Mouse (Mus musculus): Measurements from ENCODE around the gene Snx29.

Gene Snx29

DNA sequence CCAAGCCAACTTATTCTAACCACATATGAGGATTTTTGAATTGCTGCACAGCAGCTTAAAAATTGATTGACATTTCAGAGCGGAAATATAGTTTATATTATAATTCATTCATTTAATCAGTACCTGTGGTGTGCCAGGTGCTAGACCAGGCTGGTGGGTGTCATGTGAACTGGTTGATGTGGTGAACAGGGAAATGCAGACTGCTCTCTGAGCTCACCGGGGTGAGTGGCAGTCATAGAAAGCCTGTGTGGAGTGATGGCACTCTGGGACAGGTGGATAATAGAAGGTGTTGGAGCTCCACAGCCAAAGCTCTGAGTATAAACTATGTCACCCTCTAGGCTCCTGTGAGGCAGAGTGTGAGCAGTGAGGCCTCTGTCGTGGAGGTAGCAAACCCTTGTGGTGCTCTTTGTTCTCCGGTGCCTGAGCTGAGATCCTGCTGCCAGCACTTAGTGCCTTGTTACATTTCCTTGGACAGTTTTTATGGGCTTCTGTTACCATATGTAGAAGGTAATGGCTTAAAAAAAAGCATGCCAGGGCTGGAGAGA lies 324.1 kb downstream of the Snx29 start:
- no peak for DNase-seq

DNA sequence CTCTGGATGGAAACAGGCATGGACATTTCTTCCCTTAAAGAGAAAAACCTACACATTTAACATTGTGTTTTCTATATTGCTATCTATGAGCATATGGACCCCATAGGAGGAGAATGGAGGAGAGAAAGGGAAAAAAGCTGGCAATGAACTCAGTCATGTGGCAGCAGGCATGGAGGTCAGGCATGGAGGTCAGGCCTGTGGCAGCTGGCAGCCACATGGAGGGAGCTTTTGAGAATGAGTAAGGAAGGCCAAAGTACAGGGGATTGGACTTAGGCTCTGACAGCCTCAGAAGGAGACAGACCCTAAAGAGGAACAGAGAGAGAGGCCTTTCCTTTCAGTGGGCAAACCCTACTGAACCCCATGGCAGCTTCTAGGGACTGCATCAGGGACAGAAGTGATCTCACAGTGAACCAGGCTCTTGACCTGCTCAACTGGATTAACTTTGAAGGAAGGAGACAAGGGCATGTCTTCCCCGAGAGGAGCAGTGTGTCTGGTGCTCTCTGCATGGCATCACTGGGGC lies 325.5 kb downstream of the Snx29 start:
- DNase-seq, result no peak

DNA sequence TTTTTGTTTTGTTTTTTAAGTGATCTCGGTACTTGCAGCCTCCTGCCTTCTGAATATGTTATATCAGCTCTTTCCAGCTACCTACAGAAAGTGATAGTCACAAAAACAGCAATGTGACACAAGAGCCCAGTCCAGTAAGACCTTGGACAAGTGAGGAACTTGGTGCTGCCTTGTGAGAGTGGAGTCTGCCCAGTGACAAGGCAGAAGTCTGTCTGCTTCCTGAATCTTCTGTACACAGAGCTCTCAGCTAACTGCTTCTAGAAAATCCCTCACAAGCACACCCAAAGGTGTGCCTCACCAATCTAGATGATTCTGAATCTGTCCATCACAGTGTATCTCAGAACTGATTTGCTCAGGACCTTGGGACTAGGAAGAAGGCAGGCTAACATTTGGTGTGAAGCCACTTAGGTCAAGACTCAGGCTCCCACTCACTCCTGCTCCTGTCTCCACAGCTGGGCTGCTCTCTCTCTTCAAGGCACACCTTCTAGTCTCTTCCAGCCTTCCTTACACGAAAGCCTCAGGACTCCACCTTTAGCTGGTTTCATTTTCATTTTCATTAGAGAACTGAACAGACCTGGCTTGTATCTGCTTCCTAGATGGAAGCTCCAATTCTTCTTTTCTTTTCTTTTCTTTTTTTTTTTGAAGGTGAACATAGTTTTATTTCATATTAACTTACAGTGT lies 330.1 kb downstream of the Snx29 start:
- no peak for DNase-seq

DNA sequence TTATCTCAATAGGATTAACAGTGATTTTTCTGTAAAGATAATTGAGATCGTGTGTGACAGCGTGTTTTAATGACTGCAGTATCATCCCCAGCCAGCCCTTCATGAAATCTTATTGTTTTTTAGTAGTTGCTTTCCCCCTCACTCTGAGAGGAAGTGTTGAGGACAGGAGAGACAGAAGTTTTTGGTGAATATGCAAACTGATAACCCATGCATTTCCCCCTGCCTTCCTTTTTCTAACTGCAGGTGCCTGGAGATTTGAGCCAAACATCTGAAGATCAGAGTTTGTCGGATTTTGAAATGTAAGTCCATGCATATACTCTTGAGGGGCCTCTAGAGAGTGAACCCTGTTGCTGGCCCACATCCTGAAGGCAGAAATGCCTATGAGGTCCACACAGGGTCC lies 333.2 kb downstream of the Snx29 start:
- DNase-seq, result no peak

DNA sequence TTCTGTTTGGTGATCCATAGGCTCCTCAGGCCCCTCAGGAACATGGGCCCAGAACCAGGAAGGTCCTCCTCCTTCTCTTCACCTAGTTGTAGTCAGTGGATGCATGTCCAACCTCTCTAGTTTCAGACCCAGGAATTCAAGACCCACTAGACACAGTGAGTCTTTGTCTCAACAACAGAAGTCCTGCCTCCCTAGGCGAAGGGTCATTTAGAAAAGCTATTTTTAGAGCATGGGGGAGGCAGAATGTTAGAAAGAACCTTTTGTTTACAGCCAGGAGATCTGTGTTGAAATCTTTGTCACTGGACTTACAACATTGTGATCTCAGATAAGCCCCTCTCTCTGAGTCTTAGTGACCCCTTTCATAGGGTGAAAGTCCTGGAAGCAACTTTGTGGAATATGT lies 334.4 kb downstream of the Snx29 start:
- no peak for DNase-seq

DNA sequence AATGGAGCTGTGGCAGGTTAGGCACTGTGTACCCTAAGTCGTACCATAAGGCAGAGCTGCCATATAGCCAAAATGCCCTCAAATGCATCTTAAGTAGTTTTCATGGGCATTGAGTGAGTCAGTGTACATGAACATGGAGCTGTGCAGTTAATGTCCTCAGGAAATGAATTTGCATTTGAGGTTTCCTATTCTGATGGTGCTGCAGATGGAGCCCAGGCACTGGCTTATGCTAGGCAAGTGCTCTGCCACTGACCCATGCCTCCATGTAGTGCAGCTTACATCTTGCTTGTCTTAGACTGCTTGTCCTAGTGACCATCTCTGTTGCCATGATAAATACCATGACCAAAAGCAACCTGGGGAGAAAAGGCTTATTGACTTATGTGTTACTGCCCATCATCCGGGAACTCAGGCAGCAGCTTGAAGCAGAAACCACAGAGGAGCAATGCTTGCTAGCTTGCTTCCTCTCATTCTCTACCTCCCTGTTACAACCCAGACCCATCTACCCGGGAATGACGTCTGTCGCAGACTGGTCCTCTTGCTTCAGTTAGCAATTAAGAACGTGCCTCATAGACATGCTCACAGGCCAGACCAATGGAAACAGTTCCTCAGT lies 336.5 kb downstream of the Snx29 start:
- DNase-seq, result no peak

DNA sequence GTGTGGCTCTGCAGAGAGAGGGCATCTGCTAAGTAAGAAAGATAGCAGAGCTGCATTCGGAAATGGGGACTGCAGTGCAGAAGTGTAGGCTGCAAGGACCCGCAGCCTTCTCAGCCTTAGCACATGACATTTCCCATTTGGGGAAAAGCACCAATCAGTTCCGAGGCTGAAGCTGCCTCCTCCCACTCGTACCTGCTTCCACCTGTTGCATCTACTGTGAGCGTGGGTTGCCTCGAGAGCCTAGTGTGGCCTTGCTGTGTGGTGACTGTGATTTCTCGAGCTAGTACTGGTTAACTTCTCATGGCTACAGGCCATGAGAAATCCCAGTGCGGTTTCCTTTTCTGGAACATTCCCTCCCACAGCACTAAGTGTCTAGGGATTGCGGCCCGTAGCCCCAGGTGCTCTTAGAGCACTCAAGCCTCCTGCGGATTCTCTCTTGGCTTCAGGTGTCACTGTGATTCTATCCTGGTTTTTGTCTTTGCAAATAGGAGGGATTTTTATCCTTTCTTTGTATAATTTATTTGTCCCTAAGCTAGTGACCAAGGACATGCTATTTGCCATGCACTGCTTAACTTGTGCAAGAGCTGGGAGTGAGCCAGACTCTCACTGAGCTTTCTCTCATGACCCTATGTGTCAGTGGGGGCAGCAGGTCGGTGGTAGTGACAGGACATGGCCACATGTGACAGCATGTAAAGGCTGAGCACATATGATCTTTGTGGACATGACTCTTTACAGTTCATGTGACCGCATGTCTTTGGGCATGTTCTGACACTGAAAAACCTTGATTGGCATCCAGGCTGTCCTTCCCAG lies 342.4 kb downstream of the Snx29 start:
- no peak for DNase-seq

DNA sequence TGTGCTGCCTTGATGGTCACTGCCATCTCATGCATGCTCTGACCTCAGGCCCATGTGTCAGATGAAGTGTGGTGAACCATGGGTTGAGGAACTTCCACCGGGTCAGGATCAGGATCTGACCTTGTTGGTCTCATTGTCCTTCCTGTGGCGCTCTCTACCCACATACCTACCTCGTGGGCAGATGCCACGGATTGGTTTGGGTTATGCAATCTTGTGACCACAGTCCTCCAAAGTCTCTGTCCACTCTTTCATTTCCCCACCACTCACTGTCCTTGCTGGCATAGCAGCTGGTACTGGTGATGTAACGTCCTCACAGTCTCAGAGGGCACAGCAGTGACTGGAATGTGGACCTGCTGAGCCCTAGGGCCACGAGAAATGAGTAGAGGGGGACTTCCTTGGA lies 343.2 kb downstream of the Snx29 start:
- no peak for DNase-seq

DNA sequence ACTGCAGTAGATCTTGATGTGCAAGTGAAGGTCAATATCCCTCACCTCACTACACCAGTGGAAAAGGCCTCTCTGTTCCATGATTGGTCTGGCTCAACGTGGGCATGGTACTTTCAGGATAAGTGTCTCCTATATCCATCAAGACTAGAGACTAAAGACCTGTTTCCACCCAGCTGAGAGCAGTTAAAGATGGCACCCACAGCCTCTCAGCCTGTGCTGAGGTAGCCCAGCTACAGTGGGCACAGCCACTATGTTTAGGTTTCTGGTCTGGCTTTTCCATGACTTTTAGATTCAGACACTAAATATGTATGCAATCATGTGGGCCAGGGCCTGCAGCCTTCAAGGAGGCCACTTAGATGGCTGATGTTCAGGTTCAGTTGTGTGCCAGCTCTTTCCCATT lies 345.7 kb downstream of the Snx29 start:
- DNase-seq, result no peak

DNA sequence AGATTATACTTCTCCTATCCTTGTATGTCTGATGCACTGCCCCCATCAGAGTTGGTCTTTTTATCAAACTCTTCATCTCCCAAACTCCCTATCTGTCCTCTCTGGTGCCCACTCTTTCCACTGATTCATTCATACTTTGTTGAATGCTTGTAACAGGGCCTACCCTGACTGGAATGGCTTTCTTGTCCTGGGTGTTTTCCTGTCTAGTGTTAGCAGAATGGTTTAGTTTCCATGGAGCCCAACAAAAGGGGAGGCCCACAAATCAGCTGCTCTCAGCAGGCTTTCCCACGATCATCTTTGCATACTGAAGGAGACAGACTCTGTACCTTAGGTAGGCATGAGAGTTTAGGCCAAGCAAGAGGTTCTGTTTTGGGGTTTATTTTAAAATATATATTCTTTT lies 346.2 kb downstream of the Snx29 start:
- no peak for DNase-seq

DNA sequence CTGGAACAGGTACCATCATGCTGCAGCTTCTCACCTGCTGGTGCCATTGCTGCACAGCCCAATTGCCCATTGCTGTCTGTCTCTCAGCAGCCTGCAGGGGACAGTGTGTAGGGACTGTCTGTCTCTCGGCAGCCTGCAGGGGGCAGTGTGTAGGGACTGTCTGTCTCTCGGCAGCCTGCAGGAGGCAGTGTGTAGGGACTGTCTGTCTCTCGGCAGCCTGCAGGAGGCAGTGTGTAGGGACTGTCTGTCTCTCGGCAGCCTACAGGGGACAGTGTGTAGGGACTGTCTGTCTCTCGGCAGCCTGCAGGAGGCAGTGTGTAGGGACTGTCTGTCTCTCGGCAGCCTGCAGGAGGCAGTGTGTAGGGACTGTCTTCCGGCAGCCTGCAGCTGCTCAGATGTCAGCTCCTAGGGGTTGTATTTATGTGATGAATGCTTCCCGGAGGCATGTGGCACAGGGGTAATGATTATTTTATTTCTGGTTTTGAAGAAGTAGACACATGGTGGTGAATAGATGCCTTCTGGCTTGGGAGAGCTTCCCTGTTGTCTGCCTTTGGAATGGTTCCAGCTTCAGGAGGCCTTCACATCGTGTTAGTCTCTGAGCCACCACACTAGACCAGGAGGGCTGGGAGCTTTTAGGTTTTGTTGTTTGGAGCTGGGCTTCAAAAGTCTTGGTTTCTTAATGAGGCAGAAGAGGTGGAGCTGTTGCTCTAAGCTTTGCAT lies 347.7 kb downstream of the Snx29 start:
- peak; percentile 17 for DNase-seq

DNA sequence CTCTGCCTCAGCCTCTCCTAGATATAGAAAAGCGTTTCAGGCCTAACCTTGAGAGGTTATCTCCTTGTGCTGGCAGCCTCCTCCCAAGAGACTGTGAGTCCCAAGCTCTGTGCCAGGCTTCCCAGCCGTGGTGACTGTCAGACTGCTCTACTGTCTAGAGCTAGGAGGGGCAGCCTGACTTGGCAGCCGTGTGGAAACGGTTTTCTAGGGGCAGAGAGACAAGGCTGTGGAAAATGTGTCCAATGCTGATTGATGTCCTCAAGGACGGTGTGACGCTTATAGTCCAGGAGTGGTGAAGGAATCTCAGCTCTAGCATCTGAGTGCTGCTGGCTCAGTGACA lies 348.2 kb downstream of the Snx29 start:
- DNase-seq, result no peak

DNA sequence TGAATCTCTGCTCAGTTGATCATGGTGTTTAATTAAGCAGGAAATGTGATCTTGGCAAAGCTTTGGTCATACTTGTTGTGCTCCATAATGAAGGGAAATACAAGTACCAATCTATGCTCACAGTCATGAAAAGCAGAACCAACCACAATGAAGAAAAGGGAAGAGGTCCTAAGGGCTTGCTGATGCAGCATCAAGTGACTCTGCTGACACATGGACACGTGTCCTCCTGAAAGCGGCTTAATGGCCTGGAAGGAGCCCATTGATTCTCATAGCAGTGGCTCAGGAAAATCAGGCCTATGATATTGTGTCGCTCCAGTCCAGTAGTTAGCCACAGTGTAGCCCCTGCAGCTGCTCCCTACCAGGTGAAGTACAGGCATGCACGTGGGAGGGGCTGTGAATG lies 353.3 kb downstream of the Snx29 start:
- no peak for DNase-seq

DNA sequence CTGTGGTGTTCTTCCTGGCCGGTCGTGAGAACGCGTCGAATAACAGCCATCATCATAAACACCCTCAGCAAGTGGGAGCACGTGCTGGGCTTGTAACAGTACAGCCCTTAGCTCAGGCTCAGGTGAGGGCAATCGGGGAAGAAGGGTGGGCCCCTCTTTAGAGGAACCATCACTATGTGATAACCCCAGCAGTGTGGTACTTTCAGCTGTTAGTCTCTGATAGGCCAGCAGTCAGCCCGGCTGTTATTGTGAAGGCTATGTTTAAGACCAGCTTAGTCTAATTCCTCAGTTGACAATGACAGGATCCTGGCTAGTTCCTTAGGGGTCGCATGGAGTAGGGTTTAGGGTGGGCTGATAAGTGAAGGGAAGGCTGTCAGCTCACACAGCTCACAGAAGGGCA lies 362.6 kb downstream of the Snx29 start:
- DNase-seq, result no peak

DNA sequence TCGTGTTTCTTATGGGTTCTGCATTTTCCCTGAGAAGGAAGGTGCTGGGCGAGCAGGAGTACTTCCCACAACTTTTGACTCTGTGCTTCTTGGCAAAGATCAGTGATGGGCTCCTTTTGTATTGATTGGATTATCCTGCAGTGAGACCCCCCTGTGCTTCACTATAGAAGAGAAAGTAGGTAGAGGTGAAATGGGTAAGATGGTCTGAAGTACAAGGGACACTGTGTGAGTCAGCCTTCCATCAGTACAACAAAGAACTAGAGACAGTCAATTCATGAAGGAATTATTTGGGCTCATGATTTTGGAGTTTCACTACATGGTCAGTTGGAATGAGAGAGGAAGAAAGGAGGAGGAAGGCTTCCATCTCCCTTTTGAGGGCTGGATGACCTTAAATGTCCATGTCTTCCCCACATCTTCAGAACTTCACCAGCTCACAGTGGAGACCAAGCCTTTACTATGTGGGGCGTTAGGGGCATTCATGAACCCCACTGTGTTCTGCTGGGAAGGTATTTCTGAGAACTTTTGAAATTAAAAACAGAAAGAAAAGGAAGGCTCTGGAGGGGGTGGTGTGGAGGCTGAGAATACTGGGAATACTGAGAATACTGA lies 363.1 kb downstream of the Snx29 start:
- no peak for DNase-seq

DNA sequence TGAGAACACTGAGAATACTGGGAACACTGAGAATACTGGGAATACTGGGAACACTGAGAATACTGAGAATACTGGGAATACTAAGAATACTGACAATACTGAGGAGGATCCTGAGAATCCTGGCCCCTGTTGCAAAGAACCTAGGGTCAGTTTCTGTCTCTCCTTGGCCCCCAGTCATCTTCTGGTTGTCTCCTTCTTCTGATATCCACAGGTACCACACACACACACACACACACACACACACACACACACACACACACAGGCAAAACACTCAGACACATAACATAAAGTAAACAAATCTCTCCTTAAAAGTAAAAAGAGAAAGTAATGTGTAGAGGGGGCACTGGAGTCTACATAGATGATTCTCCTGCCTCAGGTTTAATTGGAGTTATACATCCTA lies 365.1 kb downstream of the Snx29 start:
- DNase-seq, result no peak

DNA sequence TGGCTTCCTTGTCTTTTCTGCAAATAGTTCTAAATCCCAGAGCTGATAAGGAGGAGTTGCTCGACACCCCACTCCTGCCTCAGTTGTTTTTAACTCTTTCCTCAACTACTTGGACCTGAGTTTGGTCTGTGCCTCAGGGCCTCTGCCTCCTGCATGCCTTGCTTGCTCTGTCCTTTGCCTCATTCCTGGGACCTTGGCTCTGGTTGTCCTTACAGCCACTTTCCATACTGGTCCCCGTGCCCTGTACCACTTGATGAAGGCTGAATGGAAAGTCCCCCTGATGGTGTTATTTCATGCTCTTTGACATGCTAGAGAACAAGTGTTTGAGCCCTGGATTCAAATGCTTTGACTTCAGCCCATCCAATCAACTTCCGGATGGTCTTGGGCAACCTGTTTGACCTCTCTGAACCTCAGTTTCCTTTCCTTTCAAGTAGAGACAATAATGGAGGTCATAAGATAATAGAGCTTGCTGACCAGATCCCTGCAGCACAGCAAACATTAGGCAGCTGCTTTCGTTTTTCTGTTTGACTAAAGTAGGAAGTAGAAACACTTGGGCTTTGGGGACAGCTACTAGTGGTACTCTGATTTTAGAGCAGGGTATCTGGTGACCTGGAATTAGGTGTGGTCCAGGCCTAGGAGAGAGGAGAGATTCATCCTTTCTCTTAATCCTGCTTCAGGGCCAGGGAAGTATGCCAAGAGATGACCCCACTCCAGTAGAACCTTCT lies 365.7 kb downstream of the Snx29 start:
- DNase-seq, result no peak

DNA sequence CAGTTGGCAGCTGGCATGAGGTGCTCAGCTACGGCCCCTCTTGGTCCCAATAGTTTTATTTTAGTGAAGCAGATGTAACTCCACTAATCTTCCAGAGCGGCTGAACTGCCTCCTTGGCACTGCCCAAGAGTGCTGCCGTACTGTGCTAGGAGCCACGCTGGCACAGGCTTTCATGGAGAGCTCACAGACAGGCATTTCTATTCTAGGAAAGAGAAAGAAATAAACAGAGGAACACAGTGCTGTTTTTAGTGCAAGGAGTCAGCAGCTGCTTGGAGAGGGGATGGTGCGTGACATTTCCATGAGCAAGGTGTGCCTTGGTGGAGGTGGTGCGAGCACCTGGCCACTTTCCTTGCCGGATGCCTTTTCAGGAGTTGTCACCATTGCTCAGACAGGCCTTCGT lies 367.4 kb downstream of the Snx29 start:
- no peak for DNase-seq

DNA sequence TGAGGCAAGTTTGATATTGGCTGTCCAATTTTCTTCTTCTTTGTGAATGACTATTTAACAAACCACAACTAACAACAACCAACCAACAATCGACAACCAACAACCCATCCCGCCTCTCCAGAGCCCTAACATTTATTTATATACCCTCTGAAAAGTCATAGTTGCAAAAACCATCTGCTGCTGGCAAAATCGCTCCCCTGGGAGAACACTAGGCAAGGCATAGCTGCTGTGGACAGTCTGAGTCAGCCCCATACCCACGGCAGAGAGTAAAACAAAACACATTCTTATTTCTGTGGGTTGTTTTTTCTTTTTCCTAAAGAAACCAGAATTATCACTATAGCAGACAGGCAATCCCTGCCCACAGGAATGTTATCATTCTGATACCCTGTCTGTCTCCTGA lies 368.0 kb downstream of the Snx29 start:
- no peak for DNase-seq

DNA sequence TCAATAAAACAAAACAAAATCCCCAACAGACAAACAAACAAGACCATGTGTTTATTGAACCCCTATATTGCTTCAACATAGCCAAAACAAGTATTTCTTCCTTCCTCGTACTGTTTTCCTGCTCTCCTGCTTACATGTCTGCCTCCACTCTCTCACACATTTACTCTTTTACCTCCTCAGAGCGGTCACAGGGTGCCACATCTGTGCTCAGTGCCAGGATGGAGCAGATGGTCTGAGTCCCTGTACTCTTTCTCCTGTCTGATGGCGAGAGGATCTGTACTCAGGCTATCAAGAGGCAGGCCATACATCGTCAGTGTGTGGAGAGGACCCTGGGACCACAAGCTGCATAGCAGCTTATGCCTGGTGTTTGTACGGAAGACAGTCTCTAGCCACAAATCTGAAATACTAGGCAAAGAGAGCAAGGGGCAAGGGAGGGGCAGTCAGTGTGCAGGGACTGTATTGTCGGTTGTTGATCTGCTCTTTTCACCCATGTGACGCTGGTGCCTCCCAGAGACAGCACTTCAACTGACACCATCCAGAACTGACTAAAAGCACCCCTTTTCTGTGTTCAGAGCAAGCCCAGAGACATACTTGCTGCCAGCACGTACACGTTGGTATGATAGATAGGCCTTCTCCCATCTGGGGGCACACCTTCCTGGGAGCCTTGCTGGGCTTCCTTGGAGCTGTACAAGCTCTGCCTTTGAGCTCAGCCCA lies 368.9 kb downstream of the Snx29 start:
- no peak for DNase-seq

DNA sequence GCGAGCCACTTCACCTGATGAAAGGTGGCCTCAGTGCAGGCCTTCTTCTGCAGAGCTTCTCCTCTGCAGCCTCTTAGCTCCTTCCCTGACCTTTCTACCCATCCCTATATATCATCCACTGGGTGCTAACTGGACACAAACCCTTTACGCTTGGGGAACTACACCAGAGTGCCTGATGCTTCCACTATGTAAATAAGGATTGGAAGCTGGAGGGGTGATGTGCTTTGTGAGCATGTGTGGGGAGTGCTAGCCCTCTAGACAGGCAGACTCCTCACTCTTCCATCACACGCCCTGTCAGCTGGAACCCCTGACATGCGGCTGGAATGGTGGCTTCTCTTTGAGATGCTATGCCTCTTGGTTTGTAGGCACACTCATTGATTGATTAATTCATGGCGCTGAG lies 370.0 kb downstream of the Snx29 start:
- no peak for DNase-seq
